Mouse (Mus musculus) G1E-ER4 (cell line): ENCODE results near the gene Btf3l4. TPM values are rescaled to one million over a fixed set of nuclear protein-coding genes. Genes with fewer than 3 reads are reported as not detected.

Experiments used
- GATA1 ChIP-seq: IDR thresholded peaks from one replicate; pipeline ENCODE4 v1.8.0; 2012; ENCODE audit warnings: low read length, inconsistent platforms
- polyA plus RNA-seq: library from polyadenylated mRNA; stranded (reverse); fragments of >175 nt; gene quantifications from 2 replicates; pipeline ENCODE4 v1.2.3, GENCODE M21; 2012

The Btf3l4 gene
- polyA plus RNA-seq, 1 experiment: 11.1 TPM

GRCm38 (mm10) chr4:108780057-108780863 lies 53.2 kb downstream of the Btf3l4 start, which contains the start of gene Zfyve9:
Gene Zfyve9, minus strand, starts transcription at chr4:108780798.
- no peak for TF ChIP-seq GATA1

DNA sequence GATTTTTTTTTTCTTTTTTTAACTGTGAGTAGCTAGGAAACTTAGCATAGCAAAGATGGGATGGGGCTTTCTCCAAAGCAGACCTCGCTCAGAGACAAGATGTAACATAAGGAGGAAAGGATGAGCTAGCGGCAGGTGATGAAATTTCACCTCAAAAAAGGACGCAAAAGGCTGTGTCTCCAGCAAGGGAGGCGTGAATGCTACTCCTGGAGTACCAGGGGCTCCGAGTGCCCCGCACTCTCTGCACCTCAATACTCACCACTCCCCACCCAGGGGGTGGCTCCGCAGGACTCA lies 53.7 kb downstream of the Btf3l4 start:
- TF ChIP-seq GATA1: no peak

DNA sequence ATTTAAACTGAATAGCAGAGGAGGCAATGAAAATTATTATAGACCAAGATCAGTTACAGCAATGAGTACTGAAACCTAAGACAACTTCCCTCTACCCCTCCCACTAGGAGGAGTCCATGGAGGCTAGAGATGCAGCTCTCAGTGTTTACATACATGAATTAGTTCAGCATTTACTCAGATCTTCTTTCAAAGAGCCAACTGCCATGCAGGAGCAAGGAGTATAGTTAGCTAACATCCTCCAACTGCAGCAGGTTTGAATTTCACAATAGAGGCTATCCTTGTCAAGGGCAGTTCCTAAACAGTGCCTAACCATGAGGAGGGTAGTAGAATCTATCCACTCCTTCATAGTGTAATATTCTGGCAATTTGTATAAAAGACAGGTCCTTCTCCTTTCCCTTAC lies 64.9 kb downstream of the Btf3l4 start:
- TF ChIP-seq GATA1: no peak

Other genes starting within 250 kb of the Btf3l4 start
- 86.1 and 94.6 TPM in 2 replicates for gene Cc2d1b, start 213.7 kb downstream of the Btf3l4 start, polyA plus RNA-seq
- not detected in 2 replicates for gene 3110021N24Rik, start 114.0 kb downstream of the Btf3l4 start, polyA plus RNA-seq
- gene Zfyve9, start 52.8 kb downstream of the Btf3l4 start, polyA plus RNA-seq: not detected in 2 replicates
- 3.3 and 4.9 TPM in 2 replicates for gene Txndc12, start 987 bp upstream of the Btf3l4 start, polyA plus RNA-seq
- 95.2 and 134 TPM in 2 replicates for gene Kti12, start 14.2 kb upstream of the Btf3l4 start, polyA plus RNA-seq
- gene A730015C16Rik, start 15.0 kb upstream of the Btf3l4 start, polyA plus RNA-seq: 0.06 TPM in 1 of 2 replicates, not detected in the other
- not detected in 2 replicates for gene Rab3b, start 45.4 kb upstream of the Btf3l4 start, polyA plus RNA-seq
- 23.1 and 28.9 TPM in 2 replicates for gene Nrd1, start 167.0 kb upstream of the Btf3l4 start, polyA plus RNA-seq